Mouse (Mus musculus) gastrocnemius, adult 8-10 months (tissue): ENCODE data around the gene Odf3b. TPM values are rescaled to one million over a fixed set of nuclear protein-coding genes. Genes with fewer than 3 reads are reported as not detected.

ENCODE experiments used
- DNase-seq, 2 experiments: peaks; one replicate each; pipeline ENCODE4 v3.0.0; 2022; ENCODE audit warnings: low spot score in 2 of 2
- total RNA-seq, 4 experiments: library from RNA; stranded (reverse); gene quantifications; 2 replicates each; pipeline ENCODE4 v1.2.4; 2022

The Odf3b gene
- total RNA-seq, 4 experiments from 2014 or later: 0.41 to 1.5 (median 0.72) TPM; not detected in 1

DNA sequence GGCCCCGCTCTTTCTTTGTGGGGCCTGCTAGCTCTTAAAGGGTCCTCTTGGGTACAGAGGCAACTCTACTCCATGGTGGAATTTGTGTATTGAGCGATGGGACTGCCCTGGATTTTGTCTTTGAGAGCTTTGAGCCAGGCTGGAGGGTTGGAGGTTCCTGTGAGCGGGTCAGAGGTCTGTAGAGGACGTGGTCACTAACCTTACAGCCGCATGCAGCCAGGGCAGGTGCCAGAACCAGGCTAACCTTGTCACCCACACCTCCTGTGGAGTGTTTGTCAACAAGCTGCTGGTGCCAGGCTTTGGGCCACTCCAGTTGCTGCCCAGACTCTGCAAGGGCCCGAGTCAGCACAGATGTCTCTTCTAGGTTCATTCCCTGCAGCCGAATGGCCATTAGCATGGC is 3.0 kb downstream of the Odf3b start:
- no peak for DNase-seq

DNA sequence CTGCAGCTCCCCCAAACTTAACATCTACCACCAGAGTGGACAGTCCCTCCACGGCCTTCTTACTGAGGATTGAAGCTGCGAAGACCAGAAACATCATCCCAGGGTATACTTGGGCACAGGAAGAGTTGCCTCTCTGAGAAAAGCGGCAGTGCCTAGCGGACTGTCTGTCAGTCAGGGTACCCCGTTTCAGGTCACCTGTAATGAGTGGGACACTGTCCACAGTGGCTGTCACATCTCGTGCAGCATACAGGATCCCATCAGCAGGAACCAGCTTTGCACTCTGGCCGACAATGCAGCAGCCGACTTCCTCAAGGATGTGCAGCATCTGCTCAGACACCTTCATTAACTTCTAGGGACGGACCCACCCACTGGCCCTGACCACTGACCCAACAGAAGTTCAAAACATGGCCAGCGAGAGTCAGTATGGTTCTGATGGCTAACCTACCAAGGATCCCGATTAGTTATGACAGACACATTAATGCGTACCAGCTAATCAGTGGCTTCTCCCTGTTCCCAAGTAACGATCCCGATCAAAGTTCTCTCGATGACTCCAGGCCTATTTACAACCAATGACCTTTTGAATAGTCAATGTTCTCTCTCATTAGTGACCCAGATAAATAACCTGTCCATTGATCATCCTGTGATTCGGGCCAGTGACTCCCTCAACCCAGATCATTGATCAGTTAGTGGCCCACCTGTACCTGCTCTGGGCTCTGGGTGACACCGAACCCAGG is 4.1 kb downstream of the Odf3b start:
- DNase-seq: no peak

DNA sequence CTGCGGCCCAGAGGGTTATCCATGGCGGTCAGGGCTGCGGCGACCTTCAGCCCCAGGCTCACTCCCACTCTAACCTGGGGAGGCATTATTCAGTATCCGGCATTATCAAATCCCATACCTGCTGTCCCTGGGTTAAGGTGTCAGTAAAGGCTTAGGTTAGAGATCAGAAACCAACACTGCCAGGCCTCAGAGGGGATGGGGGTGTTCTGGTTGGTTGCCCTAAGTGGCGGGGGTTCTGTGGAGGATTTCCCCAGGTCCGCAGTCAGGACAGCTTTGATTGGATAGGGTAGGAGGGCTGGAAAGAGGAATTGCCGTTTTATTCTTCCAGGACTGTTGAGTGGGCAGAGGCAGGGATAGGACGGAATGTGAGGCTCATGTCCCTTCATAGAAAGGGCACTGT is 4.7 kb downstream of the Odf3b start:
- DNase-seq: no peak

DNA sequence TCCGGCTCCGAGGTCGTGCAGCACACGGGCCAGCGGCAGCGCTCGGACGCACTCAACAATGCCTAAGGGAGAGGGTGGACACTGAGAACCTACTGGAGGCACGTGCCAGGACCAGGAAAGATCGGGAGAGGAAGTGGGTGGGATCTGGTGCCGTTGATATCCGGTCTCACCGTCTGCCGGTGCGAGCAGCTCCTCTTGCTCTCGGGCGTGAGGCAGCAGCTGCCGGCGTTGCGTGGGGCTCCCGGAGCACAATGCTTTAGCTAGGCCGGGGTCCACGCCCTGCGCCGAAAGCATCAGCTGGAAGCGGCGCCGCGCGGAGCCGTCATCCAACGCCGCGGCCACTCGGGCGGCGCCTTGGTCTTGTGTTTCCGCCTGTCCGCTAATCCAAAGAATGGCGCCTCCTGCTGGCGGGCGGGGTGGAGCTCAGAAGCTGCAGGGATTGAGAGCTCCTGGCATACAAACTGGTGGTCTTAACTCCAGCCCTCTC is 5.3 kb downstream of the Odf3b start, which contains the start of gene Sco2:
Gene Sco2, minus strand, starts transcription at position 85 of the 487 bp plus-strand sequence.
- DNase-seq: peak; percentile 89 to 91

DNA sequence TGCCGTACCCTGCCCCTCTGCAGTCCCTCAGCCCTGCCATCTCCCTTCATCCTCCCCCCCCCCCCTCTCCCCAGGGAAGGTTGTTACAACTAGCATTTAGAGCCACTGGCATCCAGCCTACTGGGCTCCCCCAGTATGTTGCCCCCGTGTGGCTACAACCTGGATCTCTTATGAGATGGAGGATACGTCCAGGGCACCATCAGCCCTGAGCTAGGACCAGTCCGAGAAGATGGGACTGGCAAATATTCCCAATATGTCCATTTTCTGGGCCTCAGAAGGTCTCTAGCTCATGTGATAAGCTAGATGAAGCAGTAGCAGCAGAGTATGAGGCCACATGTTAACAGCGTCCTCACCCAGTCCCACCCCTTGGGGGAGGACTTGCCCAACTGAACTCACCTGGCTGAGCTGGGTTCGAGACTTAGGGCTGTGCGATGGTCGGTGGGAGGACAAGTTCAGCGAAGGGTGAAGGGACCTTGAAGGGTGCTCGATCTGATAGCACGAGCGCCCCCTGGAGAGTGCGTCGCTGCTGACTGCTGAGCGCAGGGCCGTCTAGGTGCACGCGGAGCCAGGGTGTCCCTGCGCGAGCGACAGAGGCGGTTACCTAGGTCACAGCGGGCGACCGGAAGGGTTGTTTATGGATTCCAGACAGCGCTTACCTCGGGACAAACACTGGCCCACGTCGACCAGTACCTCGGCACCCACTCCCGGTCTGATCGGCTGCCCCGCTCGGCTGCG is 5.9 kb downstream of the Odf3b start:
- DNase-seq: peak; percentile 80 to 82

DNA sequence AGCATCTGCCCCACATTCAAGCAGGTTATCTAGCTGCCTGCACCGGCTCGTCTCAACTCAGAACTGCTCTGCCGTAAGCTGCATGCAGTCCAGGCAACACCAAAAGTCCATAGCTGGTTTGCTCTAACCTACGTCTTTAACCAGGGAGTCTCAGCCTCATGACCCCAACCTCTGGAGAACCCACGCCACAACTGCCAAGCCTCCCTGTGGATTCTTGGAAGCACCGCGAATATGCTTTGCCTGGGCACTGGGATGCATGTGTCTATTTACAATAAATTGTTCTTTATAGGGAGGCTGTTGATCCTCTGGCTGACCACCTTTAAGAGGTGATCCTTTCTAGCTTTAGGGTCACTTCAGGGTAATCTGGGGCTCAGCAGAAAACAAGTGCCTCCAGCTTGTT is 6.5 kb downstream of the Odf3b start:
- DNase-seq: no peak

DNA sequence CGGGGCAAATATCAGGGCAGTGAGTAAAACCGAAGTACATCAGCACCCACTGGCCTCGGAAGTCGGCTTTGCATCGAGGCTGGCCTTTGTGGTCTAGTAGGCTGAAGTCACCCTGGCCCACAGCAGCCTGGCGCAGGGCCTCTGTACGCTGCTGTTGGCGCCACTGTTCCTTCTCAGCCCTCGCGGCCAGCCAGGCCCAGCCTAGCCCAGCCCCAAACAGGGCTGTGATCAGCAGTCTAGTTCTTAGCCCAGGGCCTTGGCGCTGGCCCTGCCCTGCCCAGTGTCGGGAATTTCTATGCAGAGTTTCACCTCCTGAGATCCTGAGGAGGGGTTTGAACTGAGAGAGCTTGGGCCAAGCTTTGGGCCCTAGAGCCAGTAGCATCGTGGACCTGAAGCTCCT is 7.0 kb downstream of the Odf3b start:
- no peak for DNase-seq

DNA sequence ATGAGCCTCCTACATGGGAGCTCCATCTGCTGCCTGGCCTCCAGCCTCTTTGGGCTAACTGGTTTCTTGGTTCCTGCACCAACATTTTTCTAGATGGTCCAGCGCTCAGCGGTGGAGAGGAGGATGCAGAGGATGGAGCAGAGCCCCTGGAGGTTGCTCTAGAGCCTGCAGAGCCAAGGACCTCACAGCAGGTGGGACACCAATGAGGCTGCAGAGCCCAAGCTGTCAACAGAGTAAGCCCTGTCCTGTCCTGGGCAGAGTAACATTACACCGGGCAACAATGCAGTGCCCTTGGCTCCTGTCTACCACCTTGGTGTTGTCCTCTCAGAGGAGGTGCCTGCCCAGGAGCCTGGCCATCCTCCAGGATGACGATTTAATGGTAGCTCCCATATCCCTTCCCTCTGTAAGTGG is 13.9 kb downstream of the Odf3b start:
- no peak for DNase-seq

DNA sequence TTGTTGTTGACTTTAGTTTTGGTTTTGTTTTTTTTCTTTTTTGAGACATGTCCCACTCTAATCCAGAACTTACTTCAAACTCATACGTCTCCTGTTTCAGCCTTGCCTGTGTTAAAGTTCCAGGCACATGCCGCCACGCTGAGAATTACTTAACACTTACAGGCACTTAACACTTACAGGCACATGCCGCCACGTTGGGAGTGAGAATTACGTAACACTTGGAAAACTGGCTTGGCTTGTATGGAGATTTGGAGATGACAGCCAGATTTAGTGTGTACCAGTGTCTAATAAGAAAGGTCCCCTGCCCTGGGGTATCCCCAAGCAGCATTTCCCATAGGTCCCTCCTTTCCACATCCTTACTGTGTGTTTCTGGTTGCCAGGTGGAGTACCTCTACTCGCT is 16.0 kb downstream of the Odf3b start:
- no peak for DNase-seq

DNA sequence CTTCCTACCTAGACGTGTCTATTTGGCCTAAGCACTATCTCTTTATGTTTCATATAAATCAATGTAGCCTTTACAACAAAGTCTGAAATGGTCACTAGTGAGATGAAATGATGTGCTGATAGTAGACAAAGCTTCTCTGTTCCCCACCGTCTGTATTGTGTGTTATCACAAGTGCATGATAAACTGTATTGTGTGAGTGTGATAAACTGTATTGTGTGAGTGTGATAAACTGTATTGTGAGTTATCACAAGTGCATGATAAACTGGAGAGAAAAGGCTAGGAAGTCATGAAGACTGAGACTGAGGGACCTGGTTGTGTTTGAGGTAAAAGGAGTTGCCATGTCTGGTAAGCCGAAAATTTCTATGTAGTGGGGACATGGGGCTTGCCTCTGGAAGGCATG is 20.3 kb downstream of the Odf3b start:
- no peak for DNase-seq

DNA sequence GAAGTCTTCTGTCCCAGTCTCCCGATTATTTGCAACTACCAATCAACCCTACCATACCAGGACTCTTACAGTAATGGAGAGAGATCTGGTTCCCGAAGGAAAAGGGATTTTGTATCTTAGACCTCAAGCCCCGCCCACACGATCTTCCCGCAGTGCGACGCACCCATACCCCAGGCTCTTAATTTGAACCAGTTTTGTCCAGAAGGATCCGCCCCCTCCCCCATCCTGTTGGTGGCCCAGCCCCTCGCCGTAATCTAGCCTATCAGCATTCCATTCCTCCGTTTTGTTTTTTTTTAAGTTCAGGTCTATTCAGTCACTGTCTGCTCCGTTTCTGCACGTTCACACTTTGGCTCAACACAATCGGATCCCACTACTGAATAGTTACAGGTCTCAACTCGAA is 22.7 kb downstream of the Odf3b start:
- DNase-seq: no peak

DNA sequence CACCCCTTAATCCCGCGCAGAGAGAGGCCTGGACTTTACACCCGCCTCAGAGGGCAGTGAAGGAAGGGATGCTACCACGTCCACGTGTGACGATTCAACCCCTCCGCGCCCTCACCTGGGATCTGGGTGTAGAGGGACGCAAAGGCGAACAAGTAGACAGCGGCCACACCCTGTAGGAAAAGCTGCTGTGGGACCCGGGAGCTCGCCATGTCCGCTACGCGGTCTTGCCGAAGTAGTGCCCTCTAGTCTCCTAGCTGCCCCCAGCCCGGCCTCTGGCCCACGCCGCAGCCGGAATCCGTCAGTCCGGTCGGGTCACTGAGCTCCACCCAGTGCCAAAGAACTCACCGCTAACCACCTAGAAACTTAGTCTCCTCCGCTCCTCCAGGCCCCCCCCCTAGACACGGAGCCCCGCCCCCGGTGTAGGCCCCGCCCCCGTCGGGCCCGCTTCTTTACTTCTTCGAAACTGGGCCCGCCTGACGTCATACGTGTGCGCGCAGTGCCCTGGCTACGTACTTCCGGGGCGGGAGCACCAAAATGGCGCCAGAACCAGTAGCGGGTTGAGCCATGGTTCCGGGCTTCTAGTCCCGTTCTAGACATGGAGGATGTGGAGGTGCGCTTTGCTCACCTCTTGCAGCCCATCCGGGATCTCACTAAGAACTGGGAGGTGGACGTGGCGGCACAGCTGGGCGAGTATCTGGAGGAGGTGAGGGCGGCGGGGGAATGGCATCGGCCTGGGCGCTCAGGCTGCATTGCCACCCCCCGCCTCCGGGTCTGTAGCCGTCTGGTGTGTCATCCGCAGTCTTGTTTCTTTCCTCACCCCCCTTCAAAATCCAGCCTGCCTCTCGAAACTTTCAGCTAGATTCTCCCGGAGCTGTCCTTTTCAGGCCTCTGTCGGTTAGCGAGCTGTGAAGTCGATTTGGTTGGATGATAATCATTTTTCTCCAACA is 23.6 kb downstream of the Odf3b start, which contains the start of the genes Lmf2 and Ncaph2:
Gene Lmf2, minus strand, starts transcription at position 419 of the 947 bp plus-strand sequence.
Gene Ncaph2, plus strand, starts transcription at position 479 of the 947 bp plus-strand sequence.
- DNase-seq: peak; percentile 88 to 90

DNA sequence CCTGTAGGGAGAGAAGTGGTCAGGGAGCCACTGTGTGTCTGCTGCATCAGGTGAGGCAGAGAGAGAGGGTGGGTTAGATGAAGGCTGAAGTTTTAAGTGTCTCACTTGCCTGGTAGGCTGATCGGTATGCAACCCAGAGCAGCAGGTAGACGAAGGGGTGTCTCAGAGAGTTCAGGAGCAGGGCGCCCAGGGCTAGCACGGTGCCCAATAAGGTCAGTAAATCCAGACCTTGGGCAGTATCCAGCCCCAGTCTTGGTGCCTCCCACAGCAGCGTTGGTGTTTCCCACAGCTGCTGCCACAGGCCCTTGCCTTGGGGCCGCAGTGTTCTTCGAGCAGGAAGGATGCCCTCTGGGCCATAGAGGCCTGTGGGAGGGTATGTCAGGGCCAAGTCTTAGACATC is 24.6 kb downstream of the Odf3b start:
- no peak for DNase-seq

DNA sequence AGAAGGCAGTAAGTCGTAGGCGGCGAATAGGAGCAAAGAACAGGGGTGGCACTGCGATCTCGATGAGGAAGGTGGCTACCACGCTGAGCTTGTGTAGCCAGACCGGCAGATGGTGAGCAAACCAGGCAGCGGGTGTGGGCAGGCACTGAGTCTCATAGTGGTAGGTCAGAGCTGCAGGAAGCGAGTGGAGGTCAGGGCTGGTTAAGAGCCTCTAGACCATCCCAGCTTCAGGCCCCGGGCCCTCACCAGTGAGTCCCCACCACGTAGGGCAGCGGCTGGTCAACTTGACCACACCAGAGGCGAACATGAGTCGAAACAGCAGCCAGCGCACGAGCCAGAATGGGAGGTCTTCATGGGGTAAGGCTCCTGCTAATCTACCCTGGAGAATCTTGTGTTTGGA is 25.2 kb downstream of the Odf3b start:
- no peak for DNase-seq

DNA sequence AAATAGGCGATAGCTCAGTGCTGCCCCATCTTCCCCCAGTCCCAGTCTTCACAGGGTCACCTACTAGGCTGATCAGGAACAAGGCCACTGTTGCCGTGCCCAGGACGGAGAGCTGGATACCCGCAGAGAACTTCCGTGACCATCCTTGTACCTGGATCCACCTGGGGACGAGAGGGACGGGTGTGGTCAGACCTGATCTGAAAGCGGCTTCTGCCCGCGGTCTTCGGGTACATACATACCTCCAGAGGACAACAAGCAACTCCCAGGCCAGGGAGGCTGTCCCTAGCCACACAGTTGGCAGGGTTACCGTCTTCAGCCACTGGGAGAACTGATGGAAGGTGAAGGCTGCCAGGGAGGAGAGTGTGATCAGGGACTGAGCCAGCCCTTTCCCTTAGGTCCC is 26.3 kb downstream of the Odf3b start:
- no peak for DNase-seq

DNA sequence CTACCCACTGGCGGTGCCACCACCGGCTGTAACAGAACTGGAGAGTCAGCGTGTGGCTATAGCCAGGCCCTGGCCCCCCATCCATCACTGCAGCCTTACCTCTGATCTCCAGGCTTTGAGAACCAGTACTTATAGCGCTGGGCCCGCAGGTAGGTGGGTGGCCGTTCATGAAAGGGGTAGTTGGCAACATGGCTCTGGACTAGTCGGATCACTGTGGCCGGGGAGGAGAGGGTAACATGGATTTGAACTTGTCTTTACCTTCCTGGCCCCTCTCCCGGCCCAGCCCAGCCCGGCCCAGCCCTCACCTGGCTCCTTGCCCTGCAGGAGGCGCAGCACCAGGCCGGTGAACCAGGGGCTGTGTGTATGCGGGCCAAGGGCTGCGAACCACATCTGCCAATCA is 27.0 kb downstream of the Odf3b start:
- no peak for DNase-seq

DNA sequence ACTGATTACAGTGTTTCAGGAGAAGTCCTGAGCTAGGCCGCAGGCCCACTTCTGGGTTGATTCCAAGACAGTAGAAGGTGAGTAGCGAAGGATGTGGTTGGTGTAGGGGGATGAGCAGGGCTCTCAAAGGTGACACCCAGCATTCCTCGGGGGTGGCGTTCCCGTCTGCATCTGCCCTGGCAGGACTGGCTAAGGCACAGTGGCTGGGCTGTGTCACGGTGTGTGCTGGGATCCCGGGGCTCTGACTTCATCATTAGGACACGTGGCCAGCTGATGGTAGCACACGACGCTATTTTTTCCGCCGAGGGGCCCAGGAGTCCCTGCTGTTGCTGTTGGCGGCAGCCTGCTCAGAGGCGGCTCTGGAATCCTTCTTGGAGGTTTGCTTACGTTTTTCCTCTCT is 27.8 kb downstream of the Odf3b start:
- no peak for DNase-seq

DNA sequence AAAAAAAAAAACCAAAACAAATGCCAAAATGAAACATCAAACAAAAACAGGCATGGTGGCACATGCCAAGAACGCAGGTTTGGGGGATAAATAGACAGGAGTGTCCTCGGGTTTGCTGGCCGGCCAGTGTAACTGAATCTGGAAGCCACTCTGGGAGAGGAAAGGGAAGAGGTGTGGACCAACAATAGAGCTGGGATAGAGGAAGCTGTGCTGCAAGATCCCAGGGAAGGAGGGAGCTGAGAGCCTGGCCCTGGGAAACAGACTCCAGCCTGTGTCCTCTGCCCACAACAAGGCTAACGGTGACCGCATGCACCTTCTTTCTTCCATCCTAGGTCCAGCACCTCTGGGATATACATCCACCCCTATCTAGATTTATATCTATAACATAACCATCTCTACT is 28.6 kb downstream of the Odf3b start:
- no peak for DNase-seq

DNA sequence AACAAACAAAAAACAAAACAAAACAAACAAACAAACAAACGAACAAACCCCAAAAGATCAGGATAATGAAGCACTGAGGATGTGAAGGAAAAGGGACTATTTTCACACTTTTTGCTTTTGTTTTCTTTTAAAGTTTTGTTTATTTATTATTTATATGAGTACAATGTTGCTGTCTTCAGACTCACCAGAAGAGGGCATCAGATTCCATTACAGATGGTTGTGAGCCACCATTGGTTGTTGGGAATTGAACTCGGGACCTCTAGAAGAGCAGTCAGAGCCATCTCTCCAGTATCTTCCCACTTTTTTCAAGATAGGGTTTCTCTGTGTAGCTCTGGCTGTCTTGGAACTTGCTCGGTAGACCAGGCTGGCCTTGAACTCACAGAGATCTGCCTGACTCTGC is 35.8 kb downstream of the Odf3b start:
- DNase-seq: no peak

DNA sequence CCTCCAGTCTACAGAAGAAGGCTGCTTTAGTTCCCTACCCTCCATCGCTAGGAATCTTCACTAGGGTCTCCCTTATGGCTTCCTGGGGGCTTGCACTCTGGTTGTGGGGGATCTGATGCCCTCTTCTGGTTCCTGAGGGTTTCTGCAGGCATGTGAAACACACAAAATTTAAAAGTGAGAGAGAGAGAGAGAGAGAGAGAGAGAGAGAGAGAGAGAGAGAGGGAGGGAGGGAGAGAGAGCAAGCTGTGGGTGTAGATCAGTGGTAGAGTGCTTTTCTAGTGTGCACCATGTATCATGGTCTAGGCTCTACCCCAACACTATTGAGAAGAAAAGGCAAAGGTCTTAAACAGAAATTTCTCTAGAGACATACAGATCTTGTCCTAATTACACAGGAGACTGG is 37.4 kb downstream of the Odf3b start:
- no peak for DNase-seq

DNA sequence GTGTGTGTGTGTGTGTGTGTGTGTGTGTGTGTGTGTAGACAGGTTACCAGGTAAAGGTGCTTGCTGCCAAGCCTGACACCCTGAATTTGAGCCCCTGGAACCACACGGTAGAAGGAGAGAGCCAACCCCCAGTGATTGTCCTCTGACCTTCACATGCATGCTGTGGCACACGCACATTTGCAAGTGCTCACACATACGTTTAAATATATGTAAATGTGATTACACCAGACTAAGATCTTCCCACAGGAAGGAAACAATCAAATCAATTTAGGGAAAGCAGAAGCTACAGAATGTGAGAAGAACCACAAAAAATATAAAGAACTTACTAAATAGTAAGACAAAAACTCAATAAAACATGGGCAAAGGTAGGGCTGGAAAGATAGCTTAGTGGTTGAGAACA is 38.9 kb downstream of the Odf3b start:
- DNase-seq: no peak

DNA sequence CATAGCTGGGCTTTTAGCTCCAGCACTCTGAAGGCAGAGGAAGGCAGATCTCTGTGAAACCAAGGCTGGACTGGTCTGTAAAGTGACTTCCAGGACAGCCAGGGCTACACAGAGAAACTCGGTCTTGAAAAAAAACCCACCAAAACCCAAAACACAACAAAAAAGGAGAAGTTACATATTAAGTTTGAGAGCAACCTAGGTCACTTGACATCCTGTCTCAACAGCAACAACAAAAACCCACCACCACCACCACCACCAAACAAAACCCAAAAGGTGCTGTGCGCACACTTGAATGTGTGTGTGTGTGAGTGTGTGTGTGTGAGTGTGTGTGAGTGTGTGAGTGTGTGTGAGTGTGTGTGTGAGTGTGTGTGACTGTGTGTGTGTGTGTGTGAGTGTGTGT is 39.4 kb downstream of the Odf3b start:
- no peak for DNase-seq
